Mouse (Mus musculus) hindbrain, embryonic 12.5 days (tissue): ENCODE measurements around the gene Dnajb14. TPM values are rescaled to one million over a fixed set of nuclear protein-coding genes. Genes with fewer than 3 reads are reported as not detected.

Experiments used
- ATAC-seq: fragments of 200-750 bp; cut with Nextera tagmentation; 2 replicates; pipeline ENCODE4 v1.8.0; 2017; ENCODE audit warnings: moderate TSS enrichment; ENCODE audit not compliant: low FRiP score
- H3K27ac ChIP-seq: fragments of 300-500 bp; sonication (generic); 2 replicates; pipeline ENCODE4 v1.5.1; 2016; ENCODE audit warnings: mild to moderate bottlenecking
- H3K27me3 ChIP-seq: fragments of 300-500 bp; sonication (generic); 2 replicates; pipeline ENCODE4 v1.6.1; 2016; ENCODE audit warnings: mild to moderate bottlenecking
- H3K36me3 ChIP-seq: fragments of 300-500 bp; sonication (generic); 2 replicates; pipeline ENCODE4 v1.6.1; 2016; ENCODE audit warnings: mild to moderate bottlenecking
- H3K4me1 ChIP-seq: fragments of 300-500 bp; sonication (generic); 2 replicates; pipeline ENCODE4 v1.6.1; 2016
- H3K4me2 ChIP-seq: fragments of 300-500 bp; sonication (generic); replicated peaks from 2 replicates; pipeline ENCODE4 v1.6.1; 2016; ENCODE audit warnings: mild to moderate bottlenecking
- H3K4me3 ChIP-seq: fragments of 300-500 bp; sonication (generic); 2 replicates; pipeline ENCODE4 v1.5.1; 2016; ENCODE audit warnings: mild to moderate bottlenecking
- H3K9ac ChIP-seq: fragments of 300-500 bp; sonication (generic); 2 replicates; pipeline ENCODE4 v1.6.1; 2016; ENCODE audit warnings: mild to moderate bottlenecking, moderate library complexity
- H3K9me3 ChIP-seq: fragments of 300-500 bp; sonication (generic); replicated peaks from 2 replicates; pipeline ENCODE4 v1.6.1; 2016; ENCODE audit warnings: mild to moderate bottlenecking
- WGBS: fragments of 180-500 bp; shearing (Covaris S2); methylation state at CpG from one replicate; pipeline ENCODE4 v1.1.7; 2016; 5-methylcytosine and 5-hydroxymethylcytosine counted together
- polyA plus RNA-seq: library from polyadenylated mRNA; unstranded; fragments of >200 nt; fragmentation: Nextera tagmentation; extraction: Ambion mirVana; gene quantifications from 2 replicates; pipeline ENCODE4 v1.2.1, GENCODE M21; 2016

Dnajb14 gene
- polyA plus RNA-seq = 12.6 and 13.8 TPM in 2 replicates

GRCm38 (mm10) chr3:137867437-137868093, at the start of gene Dnajb14:
TSS of gene Dnajb14 (plus strand) at chr3:137867675.
- ATAC-seq = peak; percentile 19

DNA sequence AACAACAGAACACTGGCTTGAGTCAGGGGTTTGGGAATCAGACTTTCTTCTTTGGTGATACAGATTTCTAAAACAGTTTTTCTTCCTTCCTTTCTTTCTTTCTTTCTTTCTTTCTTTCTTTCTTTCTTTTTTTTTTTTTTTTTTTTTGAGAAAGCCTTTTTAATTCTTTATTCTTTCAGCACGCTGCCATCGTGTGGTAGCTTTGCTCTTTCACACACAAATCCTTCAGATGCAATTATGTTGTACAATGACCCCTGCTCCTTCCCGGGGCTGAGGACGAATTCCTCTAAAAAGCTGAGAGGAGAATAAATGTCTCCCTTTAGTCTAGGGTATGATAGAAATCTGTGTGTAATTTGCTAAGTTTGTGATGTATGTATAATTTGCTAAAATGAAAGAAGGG, 48.8 kb upstream of the Dnajb14 start:
- Histone ChIP-seq H3K9ac (no peak overlapping the region), H3K4me3 (no peak overlapping the region), H3K4me1 (no peaks in the 10 kb centered on the region), H3K27ac (no peak overlapping the region), H3K27me3 (no peaks in the 10 kb centered on the region), H3K36me3 (no peaks in the 10 kb centered on the region), H3K9me3 (no peaks in the 10 kb centered on the region), H3K4me2 (no peak overlapping the region)
- ATAC-seq = no peak
- 19% methylated on average over 4 of the region's 4 CpGs for WGBS

More at GRCm38 (mm10) chr3:137867437-137868093, at the start of gene Dnajb14:
- Histone ChIP-seq H3K27me3 (no peaks in the 10 kb centered on the region), H3K36me3 (no peaks in the 10 kb centered on the region), H3K9me3 (no peaks in the 10 kb centered on the region), H3K27ac (peak within 1 kb of the TSS; percentile 99), H3K4me1 (peaks cover 18% of the 10 kb centered on the region), H3K9ac (peak within 1 kb of the TSS; percentile 97), H3K4me2 (peak within 1 kb of the TSS; percentile 83), H3K4me3 (peak within 1 kb of the TSS; percentile 84)
- under 1% methylated on average over 76 of the region's 94 CpGs for WGBS

DNA sequence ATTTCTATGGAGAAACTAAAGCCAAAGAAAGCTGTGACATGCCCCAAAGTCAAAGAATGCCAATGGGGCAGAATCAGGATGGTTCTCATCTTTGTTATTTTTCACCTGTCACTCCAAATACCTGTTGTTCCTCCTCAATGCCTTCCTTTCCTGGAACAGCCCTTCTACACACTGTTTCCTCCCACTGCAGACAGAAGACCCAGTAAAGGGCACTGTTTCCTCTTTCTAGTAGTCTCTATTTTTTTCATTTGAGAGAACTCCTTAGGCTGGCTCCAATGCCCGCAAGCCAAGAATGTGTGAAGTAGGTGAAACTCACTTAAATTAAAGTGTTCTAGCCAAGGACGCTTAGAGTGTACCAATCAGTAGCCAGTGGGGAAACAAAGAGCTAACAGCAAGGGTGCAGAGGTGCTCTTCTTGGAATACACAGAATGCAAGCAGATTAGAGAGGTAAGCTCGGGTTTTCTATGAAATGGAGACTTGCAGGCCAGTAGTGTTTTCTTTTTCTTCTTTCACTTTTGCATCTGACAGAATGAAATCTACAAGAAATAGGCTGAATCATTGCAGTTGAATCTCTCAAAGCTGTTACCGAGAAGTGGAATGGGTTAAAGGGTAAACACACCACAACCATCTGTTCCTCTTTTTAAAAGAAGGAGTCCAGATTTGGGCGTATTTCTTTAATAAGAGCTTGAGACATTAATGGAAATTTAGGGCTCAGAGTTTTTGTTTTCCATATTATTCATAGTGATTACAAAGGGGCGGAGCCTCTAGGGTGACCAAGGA, 46.6 kb upstream of the Dnajb14 start:
- H3K4me2 ChIP-seq = no peak overlapping the region
- no peaks in the 10 kb centered on the region for H3K27me3 ChIP-seq
- no peak overlapping the region for H3K4me3 ChIP-seq
- no peak overlapping the region for H3K9ac ChIP-seq
- no peak overlapping the region for H3K27ac ChIP-seq
- H3K36me3 ChIP-seq = no peaks in the 10 kb centered on the region
- ATAC-seq = no peak
- WGBS = 80% methylated on average over 6 of the region's 6 CpGs
- 0 out of 2 replicates have a peak, but pooled peaks cover 4% of the 10 kb centered on the region for H3K9me3 ChIP-seq
- H3K4me1 ChIP-seq = no peaks in the 10 kb centered on the region

GRCm38 (mm10) chr3:137823317-137823716, 44.2 kb upstream of the Dnajb14 start:
- 86% methylated on average over 3 of the region's 3 CpGs for WGBS
- H3K4me3 ChIP-seq = no peak overlapping the region

DNA sequence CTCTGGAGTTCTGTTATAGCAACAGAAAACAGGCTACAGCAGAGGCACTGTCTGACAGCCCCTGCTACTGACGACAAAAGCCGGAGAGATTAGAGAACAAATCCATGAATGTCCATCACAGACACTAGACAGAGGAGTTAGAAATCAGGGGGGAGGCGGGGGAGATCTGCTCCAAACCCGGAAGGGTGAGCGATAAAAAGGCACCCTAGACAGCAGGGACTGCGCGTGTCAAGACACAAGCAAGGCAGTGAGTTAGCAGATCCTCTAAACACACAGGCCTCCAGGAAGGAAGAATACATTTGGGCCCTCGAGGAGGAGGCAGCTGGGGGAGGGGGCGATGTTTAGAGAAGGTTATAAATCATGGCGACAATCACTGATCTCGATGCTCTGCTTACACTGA, 39.8 kb upstream of the Dnajb14 start:
- H3K9me3 ChIP-seq = 0 out of 2 replicates have a peak, but pooled peaks cover 4% of the 10 kb centered on the region
- no peak for ATAC-seq
- H3K36me3 ChIP-seq = no peaks in the 10 kb centered on the region
- H3K4me1 ChIP-seq = no peaks in the 10 kb centered on the region
- no peak overlapping the region for H3K4me2 ChIP-seq
- 43% methylated on average over 11 of the region's 11 CpGs for WGBS
- H3K4me3 ChIP-seq = no peak overlapping the region
- no peak overlapping the region for H3K27ac ChIP-seq
- H3K27me3 ChIP-seq = no peaks in the 10 kb centered on the region
- no peak overlapping the region for H3K9ac ChIP-seq

More at GRCm38 (mm10) chr3:137823317-137823716, 44.2 kb upstream of the Dnajb14 start:
- ATAC-seq = no peak
- H3K27ac ChIP-seq = no peak overlapping the region
- no peaks in the 10 kb centered on the region for H3K4me1 ChIP-seq
- 0 out of 2 replicates have a peak, but pooled peaks cover 4% of the 10 kb centered on the region for H3K9me3 ChIP-seq
- H3K4me2 ChIP-seq = no peak overlapping the region
- no peaks in the 10 kb centered on the region for H3K36me3 ChIP-seq
- no peak overlapping the region for H3K9ac ChIP-seq
- H3K27me3 ChIP-seq = no peaks in the 10 kb centered on the region

- Histone ChIP-seq H3K27me3 (no peaks in the 10 kb centered on the region), H3K27ac (no peak overlapping the region), H3K36me3 (no peaks in the 10 kb centered on the region), H3K9ac (no peak overlapping the region), H3K4me3 (no peak overlapping the region), H3K4me1 (no peaks in the 10 kb centered on the region), H3K4me2 (no peak overlapping the region), H3K9me3 (no peaks in the 10 kb centered on the region)
- 83% methylated on average over 2 of the region's 2 CpGs for WGBS
- no peak for ATAC-seq
Measured at GRCm38 (mm10) chr3:137831156-137831555, 36.3 kb upstream of the Dnajb14 start.

DNA sequence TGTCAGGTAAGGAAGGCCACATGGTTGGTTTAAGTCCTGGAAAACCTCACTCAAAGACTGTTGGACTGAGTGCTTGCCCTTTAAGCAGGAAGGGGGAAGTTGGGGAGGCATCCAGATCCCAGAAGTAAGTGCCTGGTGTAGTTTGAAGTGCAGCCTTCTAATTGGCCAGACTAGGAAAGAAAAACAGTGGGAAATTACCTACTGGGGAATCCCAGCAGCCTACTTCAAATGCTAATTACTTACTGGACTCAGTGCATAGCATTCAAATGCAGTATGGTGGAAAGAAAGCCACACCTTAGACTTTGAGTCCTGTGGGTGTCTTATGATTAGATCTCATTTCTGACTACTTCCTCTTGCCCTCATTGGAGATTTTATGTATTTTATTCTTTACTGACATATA, 34.3 kb upstream of the Dnajb14 start:
- Histone ChIP-seq H3K9ac (no peak overlapping the region), H3K36me3 (no peaks in the 10 kb centered on the region), H3K9me3 (no peaks in the 10 kb centered on the region), H3K27me3 (no peaks in the 10 kb centered on the region), H3K4me1 (no peaks in the 10 kb centered on the region), H3K4me2 (no peak overlapping the region), H3K4me3 (no peak overlapping the region), H3K27ac (no peak overlapping the region)
- ATAC-seq = no peak

DNA sequence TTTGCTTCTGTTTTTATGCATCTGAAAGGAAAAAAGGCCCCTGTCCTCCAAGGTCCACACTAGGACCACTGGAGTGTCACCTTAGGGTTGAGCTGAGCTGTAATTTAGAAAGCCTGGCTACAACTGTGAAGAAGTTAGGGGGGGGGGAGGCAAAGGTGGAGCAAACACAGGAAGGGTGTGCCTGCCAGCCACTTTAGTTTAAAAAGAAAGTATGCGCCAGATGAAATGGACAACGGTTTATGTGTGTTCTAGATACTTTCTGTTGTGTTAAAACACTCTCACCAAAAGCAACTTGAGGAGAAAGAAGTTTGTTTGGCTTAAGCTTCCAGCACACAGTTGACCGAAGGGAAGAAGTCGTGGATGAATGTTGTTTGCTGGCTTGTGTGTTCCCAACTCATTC, 33.8 kb upstream of the Dnajb14 start:
- 80% methylated on average over 4 of the region's 4 CpGs for WGBS
- H3K27me3 ChIP-seq = no peaks in the 10 kb centered on the region
- H3K4me3 ChIP-seq = no peak overlapping the region
- H3K27ac ChIP-seq = no peak overlapping the region
- H3K9me3 ChIP-seq = no peaks in the 10 kb centered on the region
- no peak for ATAC-seq
- H3K9ac ChIP-seq = no peak overlapping the region
- no peak overlapping the region for H3K4me2 ChIP-seq
- H3K4me1 ChIP-seq = no peaks in the 10 kb centered on the region
- H3K36me3 ChIP-seq = no peaks in the 10 kb centered on the region

GRCm38 (mm10) chr3:137836543-137836942, 30.9 kb upstream of the Dnajb14 start:
- Histone ChIP-seq H3K27ac (no peak overlapping the region), H3K4me1 (no peaks in the 10 kb centered on the region), H3K9me3 (no peaks in the 10 kb centered on the region), H3K4me2 (no peak overlapping the region), H3K36me3 (no peaks in the 10 kb centered on the region), H3K9ac (no peak overlapping the region), H3K27me3 (no peaks in the 10 kb centered on the region), H3K4me3 (no peak overlapping the region)
- ATAC-seq = no peak
- 88% methylated on average over 1 of the region's 1 CpGs for WGBS

- ATAC-seq = no peak
- H3K27me3 ChIP-seq = no peaks in the 10 kb centered on the region
- H3K36me3 ChIP-seq = no peaks in the 10 kb centered on the region
- no peak overlapping the region for H3K27ac ChIP-seq
- H3K4me1 ChIP-seq = no peaks in the 10 kb centered on the region
- no peak overlapping the region for H3K4me2 ChIP-seq
- H3K9me3 ChIP-seq = no peaks in the 10 kb centered on the region
- H3K9ac ChIP-seq = no peak overlapping the region
- H3K4me3 ChIP-seq = no peak overlapping the region
Measured at GRCm38 (mm10) chr3:137838160-137838559, 29.3 kb upstream of the Dnajb14 start.

DNA sequence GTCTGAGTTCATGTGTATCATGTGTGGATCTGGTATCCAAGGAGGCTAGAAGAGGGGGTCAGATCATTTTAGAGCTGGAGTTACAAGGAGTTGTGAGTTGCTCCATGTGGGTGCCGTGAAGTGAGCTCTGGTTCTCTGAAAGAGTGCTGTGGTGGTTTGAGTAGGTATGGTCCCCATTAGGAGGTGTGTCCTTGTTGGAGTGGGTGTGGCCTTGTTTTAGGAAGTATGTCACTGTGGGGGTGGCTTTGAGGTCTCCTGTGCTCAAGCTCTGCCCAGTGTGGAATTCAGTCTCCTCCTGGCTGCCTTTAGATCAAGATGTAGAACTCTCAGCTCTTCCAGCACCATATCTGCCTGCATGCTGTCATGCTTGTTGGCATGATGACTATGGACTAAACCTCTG, 24.5 kb upstream of the Dnajb14 start:
- 87% methylated on average over 1 of the region's 1 CpGs for WGBS
- Histone ChIP-seq H3K4me1 (no peaks in the 10 kb centered on the region), H3K4me2 (no peak overlapping the region), H3K9me3 (no peaks in the 10 kb centered on the region), H3K36me3 (no peaks in the 10 kb centered on the region), H3K27ac (no peak overlapping the region), H3K27me3 (no peaks in the 10 kb centered on the region), H3K9ac (no peak overlapping the region), H3K4me3 (no peak overlapping the region)
- ATAC-seq = no peak

DNA sequence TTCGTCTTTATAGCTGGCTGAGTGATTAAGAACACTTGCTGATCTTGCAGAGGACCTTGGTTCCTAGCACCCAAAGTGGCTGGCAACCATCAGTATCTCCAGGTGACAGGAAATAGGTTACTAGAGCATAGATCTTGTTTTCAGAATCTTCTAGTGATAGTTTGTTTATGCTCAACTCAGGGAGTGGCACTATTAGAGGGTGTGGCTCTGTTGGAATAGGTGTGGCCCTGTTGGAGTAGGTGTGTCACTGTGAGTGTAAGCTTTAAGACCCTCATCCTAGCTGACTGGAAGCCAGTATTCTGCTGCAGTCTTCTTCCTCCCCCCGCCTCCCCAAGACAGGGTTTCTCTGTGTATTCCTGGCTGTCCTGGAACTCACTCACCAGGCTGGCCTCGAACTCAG, 23.2 kb upstream of the Dnajb14 start:
- Histone ChIP-seq H3K9me3 (no peaks in the 10 kb centered on the region), H3K9ac (no peak overlapping the region), H3K27me3 (no peaks in the 10 kb centered on the region), H3K4me1 (no peaks in the 10 kb centered on the region), H3K4me2 (no peak overlapping the region), H3K27ac (no peak overlapping the region), H3K36me3 (no peaks in the 10 kb centered on the region), H3K4me3 (no peak overlapping the region)
- ATAC-seq = no peak
- 81% methylated on average over 3 of the region's 3 CpGs for WGBS

- WGBS = 80% methylated on average over 4 of the region's 5 CpGs
- ATAC-seq = no peak
- H3K4me3 ChIP-seq = no peak overlapping the region
- no peaks in the 10 kb centered on the region for H3K27me3 ChIP-seq
- no peak overlapping the region for H3K4me2 ChIP-seq
- H3K9me3 ChIP-seq = no peaks in the 10 kb centered on the region
- no peak overlapping the region for H3K9ac ChIP-seq
- H3K27ac ChIP-seq = no peak overlapping the region
- H3K36me3 ChIP-seq = no peaks in the 10 kb centered on the region
- no peaks in the 10 kb centered on the region for H3K4me1 ChIP-seq
Measured at GRCm38 (mm10) chr3:137846552-137846951, 20.9 kb upstream of the Dnajb14 start.
